Mouse (Mus musculus) MEL (cell line): ENCODE results near the gene Tjp2. TPM values are rescaled to one million over a fixed set of nuclear protein-coding genes. Genes with fewer than 3 reads are reported as not detected.

Experiments
- DNase-seq: peaks from one replicate; pipeline ENCODE4 v3.0.0; 2011; ENCODE audit warnings: low read depth, low spot score
- H3K27ac ChIP-seq: 2 replicates; pipeline ENCODE4 v1.5.1; 2012; ENCODE audit warnings: low read depth, mild to moderate bottlenecking, control low read depth, low read length, moderate library complexity; ENCODE audit not compliant: control insufficient read depth
- H3K27me3 ChIP-seq, 2 experiments: fragments of 150-350 bp in 1 of 2; sonication (generic) in 1 of 2; 2 replicates each; pipeline ENCODE4 v1.6.1; 2012; ENCODE audit warnings: low read length in 2 of 2, mild to moderate bottlenecking in 2 of 2, improper control_type of control experiment in 1 of 2, moderate library complexity in 1 of 2; ENCODE audit not compliant: insufficient read depth in 2 of 2, control insufficient read depth in 1 of 2
- H3K36me3 ChIP-seq, 2 experiments: 2 replicates each; pipeline ENCODE4 v1.6.1; 2012 to 2014; ENCODE audit warnings: low read length in 2 of 2, improper control_type of control experiment in 1 of 2, inconsistent platforms in 1 of 2, mild to moderate bottlenecking in 1 of 2; ENCODE audit not compliant: insufficient read depth in 2 of 2, control insufficient read depth in 1 of 2
- H3K4me1 ChIP-seq, 2 experiments: fragments of 150-350 bp in 1 of 2; sonication (generic) in 1 of 2; 2 replicates each; pipeline ENCODE4 v1.6.1; 2012; ENCODE audit warnings: low read length in 2 of 2, improper control_type of control experiment in 1 of 2, mild to moderate bottlenecking in 1 of 2; ENCODE audit not compliant: insufficient read depth in 2 of 2, control insufficient read depth in 1 of 2
- H3K4me3 ChIP-seq, 2 experiments: fragments of 150-350 bp in 1 of 2; sonication (generic) in 1 of 2; 2 replicates each; pipeline ENCODE4 v1.5.1; 2012; ENCODE audit warnings: low read depth in 2 of 2, low read length in 2 of 2, mild to moderate bottlenecking in 2 of 2, moderate library complexity in 2 of 2, control low read depth in 1 of 2, improper control_type of control experiment in 1 of 2; ENCODE audit not compliant: control insufficient read depth in 1 of 2, insufficient read depth in 1 of 2
- H3K79me2 ChIP-seq: 2 replicates; pipeline ENCODE4 v1.6.1; 2012; ENCODE audit warnings: mild to moderate bottlenecking, low read length, moderate library complexity; ENCODE audit not compliant: control insufficient read depth, poor library complexity, insufficient read depth
- H3K9ac ChIP-seq: 2 replicates; pipeline ENCODE4 v1.6.1; 2012; ENCODE audit warnings: low read depth, mild to moderate bottlenecking, control low read depth, low read length, moderate library complexity; ENCODE audit not compliant: control insufficient read depth, poor library complexity, severe bottlenecking
- H3K9me3 ChIP-seq: fragments of 150-350 bp; sonication (generic); replicated peaks from 2 replicates; pipeline ENCODE4 v1.6.1; 2012; ENCODE audit warnings: mild to moderate bottlenecking, low read length, improper control_type of control experiment, moderate library complexity; ENCODE audit not compliant: insufficient read depth
- BHLHE40 ChIP-seq: IDR thresholded peaks from 2 replicates; pipeline ENCODE4 v1.6.1; 2012; ENCODE audit warnings: low read depth, mild to moderate bottlenecking, inconsistent platforms, low read length, improper control_type of control experiment, borderline replicate concordance
- CHD1 ChIP-seq: IDR thresholded peaks from 2 replicates; pipeline ENCODE4 v1.6.1; 2012; ENCODE audit warnings: low read depth, mild to moderate bottlenecking, inconsistent platforms, low read length, improper control_type of control experiment
- CHD2 ChIP-seq: IDR thresholded peaks from 2 replicates; pipeline ENCODE4 v1.6.1; 2011; ENCODE audit warnings: low read length, improper control_type of control experiment
- CTCF ChIP-seq, 3 experiments: IDR thresholded peaks in 2 of 3; conservative IDR thresholded peaks in 1 of 3; 2 replicates each; pipeline ENCODE4 v1.5.1; 2011 to 2012; ENCODE audit warnings: low read length in 3 of 3, low read depth in 2 of 3, mild to moderate bottlenecking in 2 of 3, improper control_type of control experiment in 1 of 3, inconsistent platforms in 1 of 3, mixed read lengths in 1 of 3, moderate library complexity in 1 of 3; ENCODE audit not compliant: control insufficient read depth in 1 of 3, insufficient read depth in 1 of 3, poor library complexity in 1 of 3, severe bottlenecking in 1 of 3
- E2F4 ChIP-seq: IDR thresholded peaks from 2 replicates; pipeline ENCODE4 v1.6.1; 2011; ENCODE audit warnings: low read depth, low read length, improper control_type of control experiment, borderline replicate concordance
- ELF1 ChIP-seq: IDR thresholded peaks from 2 replicates; pipeline ENCODE4 v1.6.1; 2014; ENCODE audit warnings: low read depth, mild to moderate bottlenecking, inconsistent platforms, low read length, improper control_type of control experiment, moderate library complexity
- GABPA ChIP-seq: IDR thresholded peaks from 2 replicates; pipeline ENCODE4 v1.6.1; 2012; ENCODE audit warnings: low read depth, mild to moderate bottlenecking, inconsistent platforms, low read length, improper control_type of control experiment, moderate library complexity
- GATA1 ChIP-seq: IDR thresholded peaks from 2 replicates; pipeline ENCODE4 v1.6.1; 2011; ENCODE audit warnings: low read depth, low read length, improper control_type of control experiment
- JUND ChIP-seq: IDR thresholded peaks from 2 replicates; pipeline ENCODE4 v1.6.1; 2011; ENCODE audit warnings: low read depth, mild to moderate bottlenecking, improper control_type of control experiment, low read length
- KAT2A ChIP-seq: conservative IDR thresholded peaks from 2 replicates; pipeline ENCODE4 v1.6.1; 2012; ENCODE audit warnings: low read depth, low read length, improper control_type of control experiment, inconsistent platforms
- MYB ChIP-seq: IDR thresholded peaks from 2 replicates; pipeline ENCODE4 v1.6.1; 2011; ENCODE audit warnings: mild to moderate bottlenecking, low read depth, low read length, improper control_type of control experiment
- NELFE ChIP-seq: IDR thresholded peaks from 2 replicates; pipeline ENCODE4 v1.6.1; 2011; ENCODE audit warnings: low read depth, low read length, improper control_type of control experiment
- POLR2AphosphoS2 ChIP-seq: IDR thresholded peaks from 2 replicates; pipeline ENCODE4 v1.6.1; 2011; ENCODE audit warnings: low read length, improper control_type of control experiment
- POLR2AphosphoS5 ChIP-seq: IDR thresholded peaks from 2 replicates; pipeline ENCODE4 v1.6.1; 2012; ENCODE audit warnings: low read depth, borderline replicate concordance, mild to moderate bottlenecking, inconsistent platforms, low read length, moderate library complexity, mixed read lengths
- RAD21 ChIP-seq: IDR thresholded peaks from 2 replicates; pipeline ENCODE4 v1.6.1; 2011; ENCODE audit warnings: mild to moderate bottlenecking, low read depth, low read length, improper control_type of control experiment
- RCOR1 ChIP-seq: IDR thresholded peaks from 2 replicates; pipeline ENCODE4 v1.6.1; 2012; ENCODE audit warnings: low read depth, mild to moderate bottlenecking, inconsistent platforms, low read length, improper control_type of control experiment
- SMC3 ChIP-seq: IDR thresholded peaks from 2 replicates; pipeline ENCODE4 v1.6.1; 2011; ENCODE audit warnings: low read depth, low read length, improper control_type of control experiment
- TCF12 ChIP-seq: IDR thresholded peaks from 2 replicates; pipeline ENCODE4 v1.6.1; 2014; ENCODE audit warnings: low read depth, mild to moderate bottlenecking, inconsistent platforms, low read length, improper control_type of control experiment, moderate library complexity
- USF1 ChIP-seq: IDR thresholded peaks from 2 replicates; pipeline ENCODE4 v1.6.1; 2014; ENCODE audit warnings: low read depth, mild to moderate bottlenecking, inconsistent platforms, low read length, improper control_type of control experiment, moderate library complexity
- ZKSCAN1 ChIP-seq: IDR thresholded peaks from 2 replicates; pipeline ENCODE4 v1.6.1; 2012; ENCODE audit warnings: low read depth, mild to moderate bottlenecking, inconsistent platforms, low read length, improper control_type of control experiment, moderate library complexity
- ZMIZ1 ChIP-seq: IDR thresholded peaks from 2 replicates; pipeline ENCODE4 v1.6.1; 2012; ENCODE audit warnings: low read depth, mild to moderate bottlenecking, inconsistent platforms, low read length, improper control_type of control experiment, moderate library complexity
- polyA plus RNA-seq, 2 experiments: library from polyadenylated mRNA; stranded (reverse) in 1 of 2; unstranded in 1 of 2; fragments of >175 nt in 1 of 2; fragments of >200 nt in 1 of 2; gene quantifications; 2 replicates each; pipeline versions ENCODE4 v1.2.1 to v1.2.4; 2012; ENCODE audit warnings: low replicate concordance in 2 of 2, low read depth in 1 of 2; ENCODE audit not compliant: insufficient read length in 2 of 2, insufficient read depth in 1 of 2, missing spikeins in 1 of 2
- total RNA-seq: library from RNA; depleted of rRNA; stranded (reverse); fragments of 300-350 nt; gene quantifications from 2 replicates; pipeline ENCODE4 v1.2.3, GENCODE M21; 2012

Gene Tjp2
- total and polyA plus RNA-seq, 3 experiments, result 3.0 to 8.3 TPM; not detected in 1

DNA sequence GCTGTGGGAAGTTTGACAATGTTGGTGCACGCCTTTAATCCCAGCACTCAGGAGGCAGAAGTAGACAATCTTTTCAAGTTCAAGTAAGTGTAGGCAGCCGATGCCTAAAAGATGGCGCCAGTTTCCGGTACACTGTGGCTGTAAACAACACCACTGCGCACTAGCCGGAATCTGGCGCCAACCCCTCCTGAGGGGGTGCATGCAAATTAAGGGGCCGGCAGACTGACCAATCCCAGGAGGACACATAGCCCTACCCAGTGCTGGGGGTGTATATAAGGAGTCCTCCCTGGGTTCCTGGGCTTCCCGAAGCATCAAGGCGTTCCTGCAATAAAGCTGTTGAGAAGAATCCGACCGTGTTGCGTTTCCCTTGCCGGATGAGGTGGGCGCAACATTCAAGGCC, 15.3 kb downstream of the Tjp2 start:
- Histone ChIP-seq H3K9me3 (no peaks in the 10 kb centered on the region), H3K79me2 (no peaks in the 10 kb centered on the region), H3K27me3 (peaks cover 0 to 3% of the 10 kb centered on the region in 2 experiments; a peak in 2 of 4 replicates), H3K4me3 (no peak overlapping the region), H3K36me3 (no peaks in the 10 kb centered on the region), H3K27ac (no peak overlapping the region), H3K4me1 (no peaks in the 10 kb centered on the region), H3K9ac (no peak overlapping the region)
- DNase-seq, result no peak
- TF ChIP-seq CHD2, result no peak
- no peak for TF ChIP-seq GATA1
- TF ChIP-seq NELFE, result no peak
- TF ChIP-seq JUND, result no peak
- no peak for TF ChIP-seq MYB
- TF ChIP-seq KAT2A, result no peak
- no peak for TF ChIP-seq E2F4
- TF ChIP-seq CHD1, result no peak
- TF ChIP-seq GABPA, result no peak
- no peak for TF ChIP-seq RCOR1
- no peak for TF ChIP-seq ELF1
- TF ChIP-seq RAD21, result no peak

GRCm38 (mm10) chr19:24207967-24208366, 16.9 kb downstream of the Tjp2 start:
- H3K9me3 ChIP-seq, result no peaks in the 10 kb centered on the region
- no peak overlapping the region for H3K9ac ChIP-seq
- no peaks in the 10 kb centered on the region for H3K36me3 ChIP-seq
- DNase-seq, result no peak
- H3K79me2 ChIP-seq, result no peaks in the 10 kb centered on the region
- H3K4me1 ChIP-seq, result no peaks in the 10 kb centered on the region
- no peak overlapping the region for H3K4me3 ChIP-seq
- no peak overlapping the region for H3K27ac ChIP-seq
- TF ChIP-seq TCF12, result no peak
- TF ChIP-seq CTCF (IDR thresholded peaks at IDR 0.05 in 2 of 3, conservative IDR thresholded peaks at IDR 0.05 in 1 of 3; ENCODE audit: control insufficient read depth in 1 of 3, insufficient read depth in 1 of 3, low read depth in 2 of 3, low read length in 3 of 3, poor library complexity in 1 of 3, severe bottlenecking in 1 of 3), result no peak
- no peak for TF ChIP-seq USF1
- TF ChIP-seq POLR2AphosphoS2, result no peak
- TF ChIP-seq CHD1, result no peak
- TF ChIP-seq KAT2A, result no peak
- TF ChIP-seq NELFE, result no peak
- H3K27me3 ChIP-seq, result no peaks in the 10 kb centered on the region

DNA sequence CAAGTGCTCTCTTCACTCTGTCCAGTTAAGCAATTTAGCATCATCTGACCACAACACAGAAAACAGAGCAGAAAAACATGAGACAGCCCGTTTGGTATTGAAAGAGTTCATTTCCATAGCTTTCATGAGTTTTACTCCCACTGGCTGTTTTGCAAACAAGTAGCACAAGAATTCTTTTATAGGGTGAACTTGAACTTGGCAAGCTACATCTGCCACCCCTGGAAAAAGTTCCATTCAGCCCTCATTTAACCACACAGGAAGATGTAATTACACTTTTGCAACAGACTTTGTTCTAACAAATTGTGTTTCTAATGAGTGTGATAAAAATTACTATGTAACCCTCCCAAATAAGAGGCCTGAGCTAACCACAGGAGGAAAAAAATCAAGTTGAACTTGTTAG, 19.8 kb downstream of the Tjp2 start:
- Histone ChIP-seq H3K9me3 (no peaks in the 10 kb centered on the region), H3K36me3 (no peaks in the 10 kb centered on the region), H3K27me3 (no peaks in the 10 kb centered on the region), H3K79me2 (no peaks in the 10 kb centered on the region), H3K9ac (no peak overlapping the region), H3K27ac (no peak overlapping the region), H3K4me1 (no peaks in the 10 kb centered on the region), H3K4me3 (no peak overlapping the region)
- DNase-seq, result no peak
- TF ChIP-seq ZKSCAN1, result no peak
- no peak for TF ChIP-seq KAT2A
- no peak for TF ChIP-seq SMC3
- no peak for TF ChIP-seq CHD2
- TF ChIP-seq ZMIZ1, result no peak
- TF ChIP-seq POLR2AphosphoS5, result no peak
- TF ChIP-seq BHLHE40, result no peak
